Mouse (Mus musculus): ENCODE data around the gene Uqcc3.
"Not testable (repeated sequence)": the region's sequence is repeated elsewhere in the genome, so short reads cannot be mapped to it uniquely, and the experiment has no call there.

GRCm38 (mm10) chr19:8870381-8870780, 10.3 kb downstream of the Uqcc3 start:
- TF ChIP-seq GATA2 (IDR thresholded peaks at IDR 0.05; ENCODE audit: borderline replicate concordance, low read depth, low read length); GATA1 (IDR thresholded peaks at IDR 0.05; ENCODE audit: borderline replicate concordance, low read length); POLR2AphosphoS5 (IDR thresholded peaks at IDR 0.05; ENCODE audit: insufficient replicate concordance, low read depth, low read length): not testable (repeated sequence)

Measured in G1E (cell line).